Mouse (Mus musculus) CH12.LX (cell line): Measurements from ENCODE around the gene Ddost. TPM values are rescaled to one million over a fixed set of nuclear protein-coding genes. Genes with fewer than 3 reads are reported as not detected.
A peak's percentile ranks its signal among the peaks of the same experiment; 100 is the strongest.

Experiments used
- DNase-seq: peaks from one replicate; pipeline ENCODE4 v3.0.0-alpha.2; 2013; ENCODE audit errors: extremely low read depth
- H3K27ac ChIP-seq: 2 replicates; pipeline ENCODE4 v1.5.1; 2012; ENCODE audit warnings: low read depth, mild to moderate bottlenecking, control low read depth, moderate library complexity; ENCODE audit not compliant: insufficient read depth
- H3K27me3 ChIP-seq: replicated peaks from 2 replicates; pipeline ENCODE3; 2012; ENCODE audit warnings: inconsistent platforms
- H3K36me3 ChIP-seq, 2 experiments: replicated peaks in 1 of 2; 2 replicates each; pipeline versions ENCODE3 to v1.6.1; 2012; ENCODE audit warnings: inconsistent platforms in 1 of 2, low read length in 1 of 2, mild to moderate bottlenecking in 1 of 2, mixed read lengths in 1 of 2, moderate library complexity in 1 of 2; ENCODE audit not compliant: control insufficient read depth in 1 of 2, insufficient read depth in 1 of 2
- H3K4me1 ChIP-seq, 2 experiments: 2 replicates each; pipeline ENCODE4 v1.6.1; 2012; ENCODE audit warnings: inconsistent platforms in 1 of 2, moderate library complexity in 1 of 2; ENCODE audit not compliant: insufficient read depth in 2 of 2, control insufficient read depth in 1 of 2
- H3K4me2 ChIP-seq: 2 replicates; pipeline ENCODE4 v1.6.1; 2012; ENCODE audit warnings: low read depth, mild to moderate bottlenecking, control low read depth; ENCODE audit not compliant: poor library complexity, insufficient read depth, severe bottlenecking
- H3K4me3 ChIP-seq, 3 experiments: fragments of 150-350 bp in 1 of 3; sonication (generic) in 1 of 3; replicated peaks in 1 of 3; 2 replicates each; pipeline versions ENCODE3 to v1.5.1; 2011 to 2012; ENCODE audit warnings: low read depth in 2 of 3, low read length in 2 of 3, mild to moderate bottlenecking in 2 of 3, moderate library complexity in 2 of 3, control low read depth in 1 of 3, improper control_type of control experiment in 1 of 3, inconsistent platforms in 1 of 3, mixed read lengths in 1 of 3; ENCODE audit not compliant: poor library complexity in 1 of 3
- H3K79me2 ChIP-seq: replicated peaks from 2 replicates; pipeline ENCODE4 v1.6.1; 2012; ENCODE audit warnings: mild to moderate bottlenecking, moderate library complexity; ENCODE audit not compliant: control insufficient read depth, poor library complexity, insufficient read depth, severe bottlenecking; ENCODE audit errors: extremely low read depth
- H3K9ac ChIP-seq: 2 replicates; pipeline ENCODE4 v1.6.1; 2012; ENCODE audit warnings: low read depth, mild to moderate bottlenecking, control low read depth, moderate library complexity; ENCODE audit not compliant: insufficient read depth
- H3K9me3 ChIP-seq: replicated peaks from 2 replicates; pipeline ENCODE3; 2012; ENCODE audit warnings: low read length, inconsistent platforms, mixed read lengths
- CHD2 ChIP-seq: IDR thresholded peaks from 2 replicates; pipeline ENCODE4 v1.6.1; 2011; ENCODE audit warnings: low read length, improper control_type of control experiment
- CTCF ChIP-seq, 2 experiments: IDR thresholded peaks in 1 of 2; conservative IDR thresholded peaks in 1 of 2; 2 replicates each; pipeline ENCODE4 v1.5.1; 2011 to 2012; ENCODE audit warnings: low read depth in 2 of 2, low read length in 2 of 2, improper control_type of control experiment in 1 of 2, inconsistent platforms in 1 of 2, mild to moderate bottlenecking in 1 of 2, moderate library complexity in 1 of 2
- E2F4 ChIP-seq: IDR thresholded peaks from 2 replicates; pipeline ENCODE4 v1.6.1; 2011; ENCODE audit warnings: low read depth, low read length, improper control_type of control experiment; ENCODE audit not compliant: insufficient replicate concordance
- EP300 ChIP-seq: IDR thresholded peaks from 2 replicates; pipeline ENCODE4 v1.6.1; 2011; ENCODE audit warnings: low read length, improper control_type of control experiment
- ETS1 ChIP-seq: conservative IDR thresholded peaks from 2 replicates; pipeline ENCODE4 v1.6.1; 2012; ENCODE audit warnings: low read depth, mild to moderate bottlenecking, inconsistent platforms, low read length, improper control_type of control experiment, moderate library complexity
- GABPA ChIP-seq: IDR thresholded peaks from 2 replicates; pipeline ENCODE4 v1.6.1; 2012; ENCODE audit warnings: low read depth, low read length, improper control_type of control experiment, inconsistent platforms; ENCODE audit not compliant: insufficient replicate concordance
- IRF4 ChIP-seq: IDR thresholded peaks from 2 replicates; pipeline ENCODE4 v1.6.1; 2014; ENCODE audit warnings: low read depth, mild to moderate bottlenecking, inconsistent platforms, low read length, improper control_type of control experiment
- JUND ChIP-seq: conservative IDR thresholded peaks from 2 replicates; pipeline ENCODE4 v1.6.1; 2011; ENCODE audit warnings: low read depth, low read length, improper control_type of control experiment
- KAT2A ChIP-seq: IDR thresholded peaks from 2 replicates; pipeline ENCODE4 v1.6.1; 2012; ENCODE audit warnings: low read length, improper control_type of control experiment, inconsistent platforms; ENCODE audit not compliant: insufficient replicate concordance
- MAFK ChIP-seq: IDR thresholded peaks from 2 replicates; pipeline ENCODE4 v1.6.1; 2011; ENCODE audit warnings: low read length, improper control_type of control experiment; ENCODE audit not compliant: insufficient replicate concordance
- MAX ChIP-seq: IDR thresholded peaks from 2 replicates; pipeline ENCODE4 v1.6.1; 2011; ENCODE audit warnings: low read length, improper control_type of control experiment
- MAZ ChIP-seq: IDR thresholded peaks from 2 replicates; pipeline ENCODE4 v1.6.1; 2012; ENCODE audit warnings: low read depth, mild to moderate bottlenecking, inconsistent platforms, low read length, improper control_type of control experiment, moderate library complexity
- MXI1 ChIP-seq: IDR thresholded peaks from 2 replicates; pipeline ENCODE4 v1.6.1; 2011; ENCODE audit warnings: mild to moderate bottlenecking, low read depth, low read length, improper control_type of control experiment
- NRF1 ChIP-seq: IDR thresholded peaks from 2 replicates; pipeline ENCODE4 v1.6.1; 2014; ENCODE audit warnings: low read depth, mild to moderate bottlenecking, inconsistent platforms, low read length, improper control_type of control experiment, moderate library complexity
- POLR2A ChIP-seq: IDR thresholded peaks from 2 replicates; pipeline ENCODE4 v1.6.1; 2011; ENCODE audit warnings: low read depth, mild to moderate bottlenecking, improper control_type of control experiment, low read length
- RAD21 ChIP-seq: IDR thresholded peaks from 2 replicates; pipeline ENCODE4 v1.6.1; 2011; ENCODE audit warnings: low read depth, mild to moderate bottlenecking, low read length, improper control_type of control experiment, moderate library complexity
- SIN3A ChIP-seq: IDR thresholded peaks from 2 replicates; pipeline ENCODE4 v1.6.1; 2012; ENCODE audit warnings: low read length, improper control_type of control experiment, inconsistent platforms
- USF1 ChIP-seq: IDR thresholded peaks from 2 replicates; pipeline ENCODE4 v1.6.1; 2014; ENCODE audit warnings: low read depth, mild to moderate bottlenecking, inconsistent platforms, low read length, improper control_type of control experiment
- ZKSCAN1 ChIP-seq: IDR thresholded peaks from 2 replicates; pipeline ENCODE4 v1.6.1; 2012; ENCODE audit warnings: low read depth, inconsistent platforms, low read length, improper control_type of control experiment, borderline replicate concordance
- ZMIZ1 ChIP-seq: IDR thresholded peaks from 2 replicates; pipeline ENCODE4 v1.6.1; 2012; ENCODE audit warnings: low read depth, mild to moderate bottlenecking, inconsistent platforms, low read length, improper control_type of control experiment
- ZNF384 ChIP-seq: IDR thresholded peaks from 2 replicates; pipeline ENCODE4 v1.6.1; 2012; ENCODE audit warnings: low read depth, low read length, improper control_type of control experiment, inconsistent platforms
- dilution Hi-C: fragments of 300-500 bp; cut with MboI; formaldehyde crosslinking; loops from 2 replicates; pipeline ENCODE4 v1.14.3; 2020; ENCODE audit warnings: low sequenced_read_pairs; ENCODE audit not compliant: extremely low pct_unique_long_range_greater_than_20kb, extremely low pct_ligation_motif_present
- in situ Hi-C: fragments of 300-500 bp; cut with MboI; formaldehyde crosslinking; loops from 3 replicates; pipeline ENCODE4 v1.14.3; 2019; ENCODE audit warnings: low sequenced_read_pairs, low pct_ligation_motif_present, low pct_unique_long_range_greater_than_20kb, mixed read lengths
- polyA plus RNA-seq: library from polyadenylated mRNA; unstranded; fragments of >175 nt; gene quantifications from 2 replicates; pipeline ENCODE4 v1.2.1, GENCODE M21; 2012; ENCODE audit warnings: low read depth; ENCODE audit not compliant: insufficient read length
- total RNA-seq, 2 experiments: library from RNA; depleted of rRNA; stranded (reverse); fragments of 300-350 nt in 1 of 2; fragments of >200 nt in 1 of 2; gene quantifications; 2 replicates each; pipeline ENCODE4 v1.2.3; 2012 to 2014

Ddost gene
- total and polyA plus RNA-seq, 3 experiments = 163 to 186 (median 164) TPM

GRCm38 (mm10) chr4:138335036-138335435 lies 30.5 kb downstream of the Ddost start:
- in situ Hi-C loops (no loop called here), dilution Hi-C loops (no loop called here)
- TF ChIP-seq ZNF384 = no peak
- no peak for TF ChIP-seq ZMIZ1
- no peak for TF ChIP-seq USF1
- no peak for TF ChIP-seq SIN3A
- TF ChIP-seq ETS1 = no peak
- TF ChIP-seq RAD21 = no peak
- TF ChIP-seq MAZ = no peak
- no peak for TF ChIP-seq CHD2
- TF ChIP-seq MAX = no peak
- TF ChIP-seq GABPA = no peak
- TF ChIP-seq MXI1 = no peak
- no peak for TF ChIP-seq JUND
- TF ChIP-seq CTCF (conservative IDR thresholded peaks at IDR 0.05 in 1 of 2, IDR thresholded peaks at IDR 0.05 in 1 of 2; ENCODE audit: low read depth in 2 of 2, low read length in 2 of 2) = no peak
- no peak for TF ChIP-seq EP300
- TF ChIP-seq IRF4 = no peak
- TF ChIP-seq E2F4 = no peak
- no peak for TF ChIP-seq MAFK
- no peak for TF ChIP-seq KAT2A
- no peak for TF ChIP-seq ZKSCAN1
- no peak for TF ChIP-seq NRF1

GRCm38 (mm10) chr4:138335648-138336047 lies 31.1 kb downstream of the Ddost start:
- H3K36me3 ChIP-seq = no peaks in the 10 kb centered on the region
- dilution Hi-C loops (no loop called here), in situ Hi-C loops (no loop called here)
- TF ChIP-seq CTCF (conservative IDR thresholded peaks at IDR 0.05 in 1 of 2, IDR thresholded peaks at IDR 0.05 in 1 of 2; ENCODE audit: low read depth in 2 of 2, low read length in 2 of 2) (peak in 1 of 2 experiments; percentile 36; a peak in 2 of 4 replicates), POLR2A (no peak)
- H3K79me2 ChIP-seq = no peaks in the 10 kb centered on the region
- H3K27me3 ChIP-seq = peaks cover 84% of the 10 kb centered on the region
- no peak overlapping the region for H3K4me3 ChIP-seq
- H3K9ac ChIP-seq = no peak overlapping the region
- no peak overlapping the region for H3K27ac ChIP-seq
- H3K9me3 ChIP-seq = peaks cover 5% of the 10 kb centered on the region
- no peak for DNase-seq
- H3K4me2 ChIP-seq = no peak overlapping the region
- H3K4me1 ChIP-seq = peaks cover 0 to 8% of the 10 kb centered on the region in 2 experiments; a peak in 2 of 4 replicates

More at GRCm38 (mm10) chr4:138335036-138335435, 30.5 kb downstream of the Ddost start:
- Histone ChIP-seq H3K9ac (no peak overlapping the region), H3K79me2 (no peaks in the 10 kb centered on the region), H3K4me1 (peaks cover 0 to 8% of the 10 kb centered on the region in 2 experiments; a peak in 2 of 4 replicates), H3K4me2 (no peak overlapping the region), H3K27me3 (peaks cover 84% of the 10 kb centered on the region), H3K27ac (no peak overlapping the region), H3K36me3 (no peaks in the 10 kb centered on the region), H3K9me3 (peaks cover 5% of the 10 kb centered on the region), H3K4me3 (no peak overlapping the region)
- no peak for DNase-seq
